Mouse (Mus musculus) limb, embryonic 14.5 days (tissue): Measurements from ENCODE around the gene Olfr1396. TPM values are rescaled to one million over a fixed set of nuclear protein-coding genes. Genes with fewer than 3 reads are reported as not detected.

Experiments used
- ATAC-seq: fragments of 200-750 bp; cut with Nextera tagmentation; 2 replicates; pipeline ENCODE4 v1.8.0; 2017; ENCODE audit warnings: low read depth, moderate number of reproducible peaks, moderate TSS enrichment; ENCODE audit not compliant: low FRiP score
- DNase-seq: peaks from one replicate; pipeline ENCODE4 v3.0.0-alpha.2; 2015; ENCODE audit warnings: low spot score
- H3K27ac ChIP-seq: fragments of 300-500 bp; sonication (generic); replicated peaks from 2 replicates; pipeline ENCODE4 v1.5.1; 2014; ENCODE audit warnings: low read depth, mild to moderate bottlenecking, low read length, moderate library complexity, mixed read lengths
- H3K27me3 ChIP-seq: fragments of 300-500 bp; sonication (generic); 2 replicates; pipeline ENCODE4 v1.6.1; 2014; ENCODE audit warnings: low read length, mixed read lengths; ENCODE audit not compliant: control insufficient read depth, insufficient read depth
- H3K36me3 ChIP-seq: fragments of 300-500 bp; sonication (generic); 2 replicates; pipeline ENCODE4 v1.6.1; 2014; ENCODE audit warnings: mild to moderate bottlenecking, low read length, moderate library complexity, mixed read lengths; ENCODE audit not compliant: control insufficient read depth, insufficient read depth
- H3K4me1 ChIP-seq: fragments of 300-500 bp; sonication (generic); 2 replicates; pipeline ENCODE4 v1.6.1; 2014; ENCODE audit warnings: antibody characterized with exemption, low read length, mixed read lengths; ENCODE audit not compliant: control insufficient read depth, insufficient read depth
- H3K4me2 ChIP-seq: fragments of 300-500 bp; sonication (generic); replicated peaks from 2 replicates; pipeline ENCODE4 v1.6.1; 2014; ENCODE audit warnings: low read depth, mild to moderate bottlenecking, low read length, moderate library complexity; ENCODE audit not compliant: severe bottlenecking
- H3K4me3 ChIP-seq: fragments of 300-500 bp; sonication (generic); replicated peaks from 2 replicates; pipeline ENCODE4 v1.5.1; 2014; ENCODE audit warnings: low read length
- H3K9ac ChIP-seq: fragments of 300-500 bp; sonication (generic); 2 replicates; pipeline ENCODE4 v1.6.1; 2014; ENCODE audit warnings: mild to moderate bottlenecking, low read depth, low read length, moderate library complexity; ENCODE audit not compliant: severe bottlenecking
- H3K9me3 ChIP-seq: fragments of 300-500 bp; sonication (generic); 2 replicates; pipeline ENCODE4 v1.6.1; 2016; ENCODE audit warnings: low read length; ENCODE audit not compliant: control insufficient read depth
- POLR2A ChIP-seq: fragments of 200-500 bp; IDR thresholded peaks from 2 replicates; pipeline ENCODE4 v1.8.0; 2012; ENCODE audit warnings: inconsistent platforms, mild to moderate bottlenecking, moderate library complexity, borderline replicate concordance; ENCODE audit not compliant: insufficient read depth, insufficient read length; ENCODE audit errors: extremely low read depth
- WGBS: fragments of 180-500 bp; shearing (Covaris S2); extraction: QIAGEN DNeasy Blood & Tissue Kit; methylation state at CpG from one replicate; pipeline ENCODE4 v1.1.7; 2014; 5-methylcytosine and 5-hydroxymethylcytosine counted together
- polyA plus RNA-seq, 2 experiments: library from polyadenylated mRNA; depleted of rRNA in 1 of 2; stranded (reverse) in 1 of 2; unstranded in 1 of 2; fragments of >200 nt; fragmentation: Nextera tagmentation in 1 of 2; extraction: Ambion mirVana in 1 of 2; gene quantifications; 2 replicates each; pipeline versions ENCODE4 v1.2.1 to v1.2.3; 2012 to 2014

The Olfr1396 gene
- polyA plus RNA-seq, 2 experiments = 0.10 to 0.11 TPM

DNA sequence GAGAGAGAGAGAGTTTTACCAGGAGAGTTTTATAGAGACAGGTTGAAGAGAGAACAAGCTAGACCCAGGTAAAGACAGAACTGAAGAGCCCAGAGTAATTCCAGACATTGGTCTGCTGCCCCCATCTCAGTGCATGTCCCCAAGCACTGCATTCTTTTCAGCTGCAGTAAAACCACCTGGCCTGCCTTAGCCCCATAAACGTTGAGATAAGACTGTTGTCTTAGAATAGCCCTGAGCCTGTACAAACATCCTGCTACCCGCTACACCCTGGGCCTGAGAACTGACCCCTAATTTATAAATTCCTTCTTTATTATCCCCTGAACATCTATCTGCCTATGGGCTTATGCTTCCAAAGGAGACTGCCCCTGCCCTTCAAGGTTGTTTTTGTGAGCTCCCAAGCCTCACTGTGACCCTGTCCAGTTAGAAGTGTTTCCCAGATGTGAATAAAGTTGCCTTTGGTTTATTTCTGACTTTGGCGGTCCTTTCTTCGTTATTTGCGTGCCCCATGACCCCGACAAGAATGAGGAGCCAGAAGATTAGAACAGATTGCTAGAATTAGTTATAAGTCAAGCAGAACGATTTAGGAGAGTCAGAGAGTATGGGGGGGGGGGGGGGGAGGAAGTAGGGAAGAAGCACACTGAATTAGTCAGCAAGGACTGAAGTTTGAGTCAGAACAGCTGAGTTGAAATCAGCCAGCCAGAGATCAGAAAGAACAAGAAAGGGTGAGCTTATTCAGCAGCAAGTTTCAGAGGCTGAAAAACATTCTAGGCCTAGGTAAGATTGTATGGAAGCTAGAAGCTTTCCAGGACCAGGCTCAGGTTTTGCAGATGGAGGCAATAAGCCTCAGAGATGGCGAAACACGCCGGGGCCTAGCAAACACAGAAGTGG, 6.8 kb downstream of the Olfr1396 start:
- Histone ChIP-seq H3K4me2 (no peak overlapping the region), H3K9me3 (no peaks in the 10 kb centered on the region), H3K27me3 (no peaks in the 10 kb centered on the region), H3K9ac (no peak overlapping the region), H3K27ac (no peak overlapping the region), H3K36me3 (no peaks in the 10 kb centered on the region), H3K4me1 (no peaks in the 10 kb centered on the region), H3K4me3 (no peak overlapping the region)
- ATAC-seq (no peak), DNase-seq (no peak)
- TF ChIP-seq POLR2A = no peak
- 58% methylated on average over 10 of the region's 10 CpGs for WGBS

DNA sequence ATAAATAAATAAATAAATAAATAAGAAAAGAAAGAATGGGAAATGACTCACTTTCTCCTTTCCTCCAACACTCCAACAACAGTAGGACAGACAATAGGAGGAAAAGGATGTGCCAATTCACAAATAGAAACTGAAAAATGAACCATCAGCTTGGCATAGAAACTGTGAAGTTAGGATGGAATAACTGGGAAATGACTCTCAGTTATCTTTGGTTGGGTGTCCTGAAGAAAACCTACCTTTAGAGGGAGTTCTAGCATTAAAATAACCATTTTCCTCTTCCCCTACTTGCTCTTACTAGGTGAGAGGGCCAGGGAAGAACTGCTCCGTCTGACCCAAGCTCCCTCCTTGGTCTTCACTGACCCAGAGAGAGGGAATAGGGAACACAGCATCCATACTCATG, 8.9 kb downstream of the Olfr1396 start:
- no peaks in the 10 kb centered on the region for H3K4me1 ChIP-seq
- no peak for TF ChIP-seq POLR2A
- WGBS = 80% methylated on average over 1 of the region's 1 CpGs
- no peaks in the 10 kb centered on the region for H3K27me3 ChIP-seq
- no peak overlapping the region for H3K9ac ChIP-seq
- ATAC-seq (no peak), DNase-seq (no peak)
- no peaks in the 10 kb centered on the region for H3K9me3 ChIP-seq
- H3K4me3 ChIP-seq = no peak overlapping the region
- no peaks in the 10 kb centered on the region for H3K36me3 ChIP-seq
- no peak overlapping the region for H3K4me2 ChIP-seq
- H3K27ac ChIP-seq = no peak overlapping the region

DNA sequence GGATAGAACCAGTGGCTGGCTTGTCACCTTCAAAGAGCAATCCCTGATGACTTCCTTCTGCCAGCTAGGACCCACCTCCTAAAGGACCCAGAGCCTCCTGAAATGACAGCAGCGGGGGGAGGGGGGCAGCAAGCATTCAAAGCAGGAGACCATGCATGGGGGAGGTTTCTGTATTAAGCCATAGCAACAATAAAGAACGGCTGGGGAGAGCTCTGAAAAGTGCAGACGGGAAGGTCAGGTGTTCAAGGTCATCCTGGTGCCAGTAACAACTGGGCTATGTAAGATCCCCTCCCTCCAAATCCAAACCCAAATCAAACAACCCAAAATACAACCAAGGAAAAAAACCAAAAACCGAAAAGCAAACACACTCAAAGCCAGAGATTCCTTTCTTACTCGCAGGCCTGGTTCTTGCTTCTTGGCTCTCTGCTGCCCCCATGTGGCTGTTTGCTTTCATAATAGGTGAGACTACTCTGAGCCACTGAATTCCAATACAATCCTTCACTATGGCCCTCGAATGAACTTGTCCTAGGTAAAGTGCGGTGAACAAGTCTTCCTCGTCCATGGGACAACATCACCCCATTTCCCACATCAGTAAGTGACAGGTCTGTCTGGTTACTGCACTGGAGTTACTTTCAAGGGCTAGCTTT, 11.5 kb downstream of the Olfr1396 start:
- Histone ChIP-seq H3K27ac (no peak overlapping the region), H3K4me2 (no peak overlapping the region; the same call in 1 of the 2 replicates), H3K27me3 (no peaks in the 10 kb centered on the region), H3K9me3 (no peaks in the 10 kb centered on the region), H3K9ac (no peak overlapping the region), H3K4me1 (no peaks in the 10 kb centered on the region), H3K4me3 (no peak overlapping the region), H3K36me3 (no peaks in the 10 kb centered on the region)
- TF ChIP-seq POLR2A = no peak
- ATAC-seq (peak; percentile 65; the same call in 1 of the 2 replicates), DNase-seq (peak; percentile 77)
- WGBS = 15% methylated on average over 8 of the region's 8 CpGs

DNA sequence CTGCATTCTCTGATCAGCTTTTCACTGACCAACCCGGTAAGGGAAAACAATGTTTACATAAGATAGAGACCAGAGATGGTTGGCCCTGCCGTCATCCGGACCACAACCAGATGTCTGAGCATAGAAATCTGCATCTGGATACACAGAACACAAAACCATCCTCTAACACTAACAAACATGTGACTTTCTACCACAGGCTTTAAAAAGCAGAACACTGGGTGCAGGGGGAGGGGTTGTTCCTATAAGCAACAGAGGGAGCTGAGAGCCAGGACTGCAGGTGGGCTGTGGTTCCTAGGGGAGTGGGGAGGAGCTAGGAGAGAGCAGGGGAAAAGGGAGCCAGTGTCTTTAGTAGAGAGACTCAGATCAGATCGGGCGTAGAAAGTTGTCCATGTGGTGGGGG, 13.2 kb downstream of the Olfr1396 start:
- Histone ChIP-seq H3K36me3 (no peaks in the 10 kb centered on the region), H3K4me3 (no peak overlapping the region), H3K9me3 (no peaks in the 10 kb centered on the region), H3K9ac (no peak overlapping the region), H3K27ac (no peak overlapping the region), H3K27me3 (no peaks in the 10 kb centered on the region), H3K4me2 (no peak overlapping the region), H3K4me1 (no peaks in the 10 kb centered on the region)
- 64% methylated on average over 5 of the region's 5 CpGs for WGBS
- ATAC-seq = no peak
- no peak for DNase-seq
- no peak for TF ChIP-seq POLR2A

DNA sequence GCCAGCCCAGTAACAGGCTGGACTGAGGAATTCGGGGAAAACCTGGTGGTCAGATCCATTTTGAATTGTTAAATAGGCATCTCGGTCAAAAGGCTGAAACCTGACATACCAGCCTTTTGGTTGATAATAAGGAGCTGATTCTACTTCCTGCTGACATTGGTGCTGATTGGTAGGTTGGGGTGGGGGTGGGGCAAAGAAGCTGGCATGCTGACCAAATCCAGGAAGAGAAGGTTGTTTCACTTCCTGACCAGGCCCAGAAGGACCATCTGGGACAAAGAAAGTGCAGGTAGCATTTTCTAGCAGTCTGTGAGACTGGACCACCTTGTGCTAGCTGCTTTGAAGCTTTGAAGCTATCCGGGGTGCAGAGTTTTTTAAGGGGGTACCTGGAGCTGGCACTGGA, 14.3 kb downstream of the Olfr1396 start:
- no peak for DNase-seq

More for the DNA sequence above, 14.3 kb downstream of the Olfr1396 start:
- no peaks in the 10 kb centered on the region for H3K36me3 ChIP-seq
- no peaks in the 10 kb centered on the region for H3K9me3 ChIP-seq
- ATAC-seq = no peak
- H3K9ac ChIP-seq = no peak overlapping the region
- no peak overlapping the region for H3K27ac ChIP-seq
- H3K27me3 ChIP-seq = no peaks in the 10 kb centered on the region
- H3K4me1 ChIP-seq = no peaks in the 10 kb centered on the region
- TF ChIP-seq POLR2A = no peak
- H3K4me3 ChIP-seq = no peak overlapping the region
- no peak overlapping the region for H3K4me2 ChIP-seq
- 83% methylated on average over 3 of the region's 3 CpGs for WGBS
